Mouse (Mus musculus) spleen, adult 2 months (tissue): ENCODE measurements around the gene Cks1b. TPM values are rescaled to one million over a fixed set of nuclear protein-coding genes. Genes with fewer than 3 reads are reported as not detected.

Source experiments
- DNase-seq, 2 experiments: peaks; one replicate each; pipeline versions ENCODE4 v3.0.0 to v3.0.0-alpha.2; 2012 to 2021; ENCODE audit warnings: low spot score in 2 of 2, low read depth in 1 of 2
- H3K27ac ChIP-seq: fragments of 200-500 bp; 2 replicates; pipeline ENCODE4 v1.5.1; 2012; ENCODE audit warnings: low read length, inconsistent platforms; ENCODE audit not compliant: insufficient read depth
- H3K27me3 ChIP-seq: fragments of 200-500 bp; 2 replicates; pipeline ENCODE4 v1.6.1; 2012; ENCODE audit warnings: mild to moderate bottlenecking, moderate library complexity, low read length, inconsistent platforms; ENCODE audit not compliant: control insufficient read depth, insufficient read depth
- H3K36me3 ChIP-seq: fragments of 200-500 bp; 2 replicates; pipeline ENCODE4 v1.6.1; 2012; ENCODE audit warnings: mild to moderate bottlenecking, low read length, inconsistent platforms; ENCODE audit not compliant: control insufficient read depth, insufficient read depth
- H3K4me1 ChIP-seq: fragments of 200-500 bp; 2 replicates; pipeline ENCODE4 v1.6.1; 2011; ENCODE audit warnings: inconsistent platforms; ENCODE audit not compliant: control insufficient read depth, insufficient read depth, insufficient read length
- H3K4me3 ChIP-seq: fragments of 200-500 bp; 2 replicates; pipeline ENCODE4 v1.5.1; 2011; ENCODE audit warnings: mild to moderate bottlenecking, inconsistent platforms; ENCODE audit not compliant: insufficient read depth, insufficient read length; ENCODE audit errors: extremely low read depth
- CTCF ChIP-seq: fragments of 200-500 bp; IDR thresholded peaks from 2 replicates; pipeline ENCODE4 v1.5.1; 2011; ENCODE audit warnings: mild to moderate bottlenecking, inconsistent platforms; ENCODE audit not compliant: insufficient read depth, insufficient read length, insufficient replicate concordance; ENCODE audit errors: extremely low read depth
- POLR2A ChIP-seq: fragments of 200-500 bp; IDR thresholded peaks from 2 replicates; pipeline ENCODE4 v1.6.1; 2011; ENCODE audit warnings: low read depth, low read length, inconsistent platforms
- WGBS: fragments of 180-500 bp; shearing (Covaris S2); methylation state at CpG from one replicate; pipeline ENCODE4 v1.1.7; 2018; 5-methylcytosine and 5-hydroxymethylcytosine counted together
- polyA plus RNA-seq: library from polyadenylated mRNA; depleted of rRNA; stranded (reverse); fragments of >200 nt; gene quantifications from 2 replicates; pipeline ENCODE4 v1.2.3, GENCODE M21; 2012

Gene Cks1b
- polyA plus RNA-seq, 1 experiment: 20.6 TPM

GRCm38 (mm10) chr3:89425876-89426275 lies 7.7 kb upstream of the Cks1b start:
- H3K4me1 ChIP-seq: no peaks in the 10 kb centered on the region; the same call in 1 of the 2 replicates
- peaks cover 25% of the 10 kb centered on the region for H3K36me3 ChIP-seq
- no peak for TF ChIP-seq CTCF
- no peak for TF ChIP-seq POLR2A
- H3K27ac ChIP-seq: no peak overlapping the region
- 80% methylated on average over 4 of the region's 4 CpGs for WGBS
- no peaks in the 10 kb centered on the region for H3K27me3 ChIP-seq
- DNase-seq: no peak
- H3K4me3 ChIP-seq: no peak overlapping the region

GRCm38 (mm10) chr3:89425141-89425525 lies 7.0 kb upstream of the Cks1b start:
- no peak overlapping the region for H3K4me3 ChIP-seq
- no peaks in the 10 kb centered on the region for H3K27me3 ChIP-seq
- no peak overlapping the region for H3K27ac ChIP-seq
- no peak for TF ChIP-seq CTCF
- no peak for TF ChIP-seq POLR2A
- peaks cover 25% of the 10 kb centered on the region for H3K36me3 ChIP-seq
- no peak for DNase-seq
- WGBS: 85% methylated on average over 5 of the region's 5 CpGs
- peaks cover 3% of the 10 kb centered on the region; the same call in 1 of the 2 replicates for H3K4me1 ChIP-seq

- no peak overlapping the region for H3K27ac ChIP-seq
- peaks cover 3% of the 10 kb centered on the region; the same call in 1 of the 2 replicates for H3K4me1 ChIP-seq
These were observed 6.4 kb upstream of the Cks1b start for GRCm38 (mm10) chr3:89424416-89425140.

GRCm38 (mm10) chr3:89422556-89423205 lies 4.5 kb upstream of the Cks1b start:
- H3K4me3 ChIP-seq: no peak overlapping the region
- H3K27me3 ChIP-seq: no peaks in the 10 kb centered on the region
- no peak for DNase-seq
- H3K4me1 ChIP-seq: peaks cover 9% of the 10 kb centered on the region; the same call in 1 of the 2 replicates
- H3K36me3 ChIP-seq: peaks cover 24% of the 10 kb centered on the region
- H3K27ac ChIP-seq: no peak overlapping the region
- TF ChIP-seq POLR2A (no peak), CTCF (no peak)
- 54% methylated on average over 6 of the region's 6 CpGs for WGBS

More at GRCm38 (mm10) chr3:89424416-89425140, 6.4 kb upstream of the Cks1b start:
- H3K36me3 ChIP-seq: peaks cover 25% of the 10 kb centered on the region
- WGBS: 93% methylated on average over 5 of the region's 5 CpGs
- no peaks in the 10 kb centered on the region for H3K27me3 ChIP-seq
- no peak for DNase-seq
- no peak for TF ChIP-seq POLR2A
- no peak for TF ChIP-seq CTCF
- H3K4me3 ChIP-seq: no peak overlapping the region

- WGBS: 63% methylated on average over 22 of the region's 22 CpGs
- TF ChIP-seq CTCF: no peak
- no peak for TF ChIP-seq POLR2A
- no peak for DNase-seq
- Histone ChIP-seq H3K36me3 (peaks cover 17% of the 10 kb centered on the region), H3K4me3 (no peak overlapping the region), H3K27ac (peak overlapping the region; percentile 13; the same call in 1 of the 2 replicates), H3K4me1 (peaks cover 9% of the 10 kb centered on the region; the same call in 1 of the 2 replicates), H3K27me3 (no peaks in the 10 kb centered on the region)
These were observed 3.8 kb upstream of the Cks1b start for GRCm38 (mm10) chr3:89421810-89422473.

- TF ChIP-seq CTCF (no peak), POLR2A (no peak)
- DNase-seq: no peak
- peaks cover 9% of the 10 kb centered on the region; the same call in 1 of the 2 replicates for H3K4me1 ChIP-seq
- peak overlapping the region; percentile 59 for H3K27ac ChIP-seq
- WGBS: 44% methylated on average over 11 of the region's 11 CpGs
- peaks cover 14% of the 10 kb centered on the region for H3K36me3 ChIP-seq
- H3K4me3 ChIP-seq: no peak overlapping the region
- H3K27me3 ChIP-seq: no peaks in the 10 kb centered on the region
These were observed 3.0 kb upstream of the Cks1b start for GRCm38 (mm10) chr3:89421002-89421774.

DNA sequence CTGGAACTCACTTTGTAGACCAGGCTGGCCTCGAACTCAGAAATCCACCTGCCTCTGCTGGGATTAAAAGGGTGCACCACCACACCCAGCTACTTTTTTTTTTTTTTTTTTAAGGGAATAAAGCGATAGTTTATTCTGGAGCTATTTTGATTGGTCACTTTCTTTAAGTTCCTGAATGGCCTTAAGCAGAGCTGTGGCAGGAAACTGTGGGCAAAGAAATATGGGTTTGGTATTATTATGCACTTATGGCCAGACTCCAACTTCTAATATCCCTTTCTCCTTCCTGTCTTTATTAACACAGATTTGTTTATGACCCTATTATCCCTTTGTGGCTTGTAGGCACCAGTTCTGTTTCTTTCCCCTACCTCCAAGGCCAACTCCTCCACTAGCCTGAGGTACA lies 2.2 kb upstream of the Cks1b start:
- Histone ChIP-seq H3K4me1 (peaks cover 9% of the 10 kb centered on the region; the same call in 1 of the 2 replicates), H3K4me3 (no peak overlapping the region), H3K27ac (0 out of 2 replicates have a peak overlapping the region, but pooled peaks have one; percentile 59), H3K27me3 (no peaks in the 10 kb centered on the region), H3K36me3 (peaks cover 14% of the 10 kb centered on the region)
- WGBS: 56% methylated on average over 2 of the region's 2 CpGs
- no peak for TF ChIP-seq POLR2A
- no peak for TF ChIP-seq CTCF
- DNase-seq: no peak
